Mouse (Mus musculus): ENCODE measurements at regions not wholly inside any gene's neighbourhood (a gene's known extent, or its start where the extent isn't known, plus 50 kb on each side); places are given as distances from the start of the nearest gene placed in this dataset.
A peak's percentile ranks its signal among the peaks of the same experiment; 100 is the strongest.

- Histone ChIP-seq H3K4me3 (ENCODE audit: low read depth, low read length) (no peak overlapping the region), H3K9me3 (replicated peaks; ENCODE audit: control insufficient read depth, low read length) (no peaks in the 10 kb centered on the region), H3K27ac (replicated peaks; ENCODE audit: low read depth, low read length) (no peak overlapping the region), H3K36me3 (replicated peaks; ENCODE audit: control insufficient read depth, insufficient read depth, low read depth, low read length) (no peaks in the 10 kb centered on the region), H3K4me2 (ENCODE audit: low read depth, low read length) (no peak overlapping the region), H3K9ac (replicated peaks; ENCODE audit: low read length) (no peak overlapping the region), H3K4me1 (ENCODE audit: control insufficient read depth, insufficient read depth, low read length) (no peaks in the 10 kb centered on the region), H3K27me3 (ENCODE audit: control insufficient read depth, insufficient read depth, low read length) (no peaks in the 10 kb centered on the region)
- ATAC-seq (replicated peaks; ENCODE audit: insufficient number of reproducible peaks, low FRiP score, low TSS enrichment, low read depth): peak; percentile 65; the same call in 1 of the 2 replicates
- DNase-seq (ENCODE audit: low spot score): no peak
- WGBS: 79% methylated on average over 6 of the region's 6 CpGs
Observed at GRCm38 (mm10) chr1:17838408-17839022, 307.2 kb downstream of the Crisp4 start.

- no peak overlapping the region for H3K27ac ChIP-seq (replicated peaks; ENCODE audit: low read depth, low read length)
- H3K4me1 ChIP-seq (ENCODE audit: control insufficient read depth, insufficient read depth, low read length): no peaks in the 10 kb centered on the region
- WGBS: 86% methylated on average over 2 of the region's 2 CpGs
- H3K4me2 ChIP-seq (ENCODE audit: low read depth, low read length): no peak overlapping the region
- no peak overlapping the region for H3K4me3 ChIP-seq (ENCODE audit: low read depth, low read length)
- no peaks in the 10 kb centered on the region for H3K36me3 ChIP-seq (replicated peaks; ENCODE audit: control insufficient read depth, insufficient read depth, low read depth, low read length)
- DNase-seq (ENCODE audit: low spot score) (no peak), ATAC-seq (replicated peaks; ENCODE audit: insufficient number of reproducible peaks, low FRiP score, low TSS enrichment, low read depth) (no peak)
- no peak overlapping the region for H3K9ac ChIP-seq (replicated peaks; ENCODE audit: low read length)
- no peaks in the 10 kb centered on the region for H3K9me3 ChIP-seq (replicated peaks; ENCODE audit: control insufficient read depth, low read length)
- H3K27me3 ChIP-seq (ENCODE audit: control insufficient read depth, insufficient read depth, low read length): no peaks in the 10 kb centered on the region
Observed at GRCm38 (mm10) chr1:17825860-17826259, 319.8 kb downstream of the Crisp4 start.

Measured in embryonic facial prominence, embryonic 11.5 days (tissue).